Mouse (Mus musculus): ENCODE data around the gene Dcst2. TPM values are rescaled to one million over a fixed set of nuclear protein-coding genes. Genes with fewer than 3 reads are reported as not detected.

The Dcst2 gene
- 0.32 TPM in 1 of 2 replicates, not detected in the other for polyA plus RNA-seq (2014; fragmentation: Nextera tagmentation; extraction: Ambion mirVana)

GRCm38 (mm10) chr3:89361675-89362074 is at the start of gene Dcst2:
Gene Dcst2, plus strand, starts transcription at chr3:89361975.
- ATAC-seq (replicated peaks; ENCODE audit: insufficient number of reproducible peaks, low FRiP score, low TSS enrichment, low read depth) (no peak), DNase-seq (ENCODE audit: low spot score) (no peak)
- H3K9me3 ChIP-seq (replicated peaks; ENCODE audit: control insufficient read depth, low read length) = no peaks in the 10 kb centered on the region
- no peaks in the 10 kb centered on the region for H3K27me3 ChIP-seq (ENCODE audit: control insufficient read depth, insufficient read depth, low read length)
- no peaks in the 10 kb centered on the region for H3K36me3 ChIP-seq (replicated peaks; ENCODE audit: control insufficient read depth, insufficient read depth, low read depth, low read length)
- H3K4me3 ChIP-seq (ENCODE audit: low read depth, low read length) = no peak within 1 kb of the TSS
- H3K4me2 ChIP-seq (ENCODE audit: low read depth, low read length) = no peak within 1 kb of the TSS
- WGBS = 80% methylated on average over 7 of the region's 7 CpGs
- H3K9ac ChIP-seq (replicated peaks; ENCODE audit: low read length) = no peak within 1 kb of the TSS
- no peak within 1 kb of the TSS for H3K27ac ChIP-seq (replicated peaks; ENCODE audit: low read depth, low read length)
- H3K4me1 ChIP-seq (ENCODE audit: control insufficient read depth, insufficient read depth, low read length) = no peaks in the 10 kb centered on the region

- DNase-seq (ENCODE audit: low spot score) (no peak), ATAC-seq (replicated peaks; ENCODE audit: insufficient number of reproducible peaks, low FRiP score, low TSS enrichment, low read depth) (no peak)
- Histone ChIP-seq H3K4me2 (ENCODE audit: low read depth, low read length) (no peak overlapping the region), H3K27ac (replicated peaks; ENCODE audit: low read depth, low read length) (no peak overlapping the region), H3K4me3 (ENCODE audit: low read depth, low read length) (no peak overlapping the region), H3K27me3 (ENCODE audit: control insufficient read depth, insufficient read depth, low read length) (peaks cover 17% of the 10 kb centered on the region), H3K4me1 (ENCODE audit: control insufficient read depth, insufficient read depth, low read length) (peaks cover 15% of the 10 kb centered on the region), H3K9me3 (replicated peaks; ENCODE audit: control insufficient read depth, low read length) (no peaks in the 10 kb centered on the region), H3K9ac (replicated peaks; ENCODE audit: low read length) (no peak overlapping the region), H3K36me3 (replicated peaks; ENCODE audit: control insufficient read depth, insufficient read depth, low read depth, low read length) (no peaks in the 10 kb centered on the region; the same call in 1 of the 2 replicates)
- WGBS = 65% methylated on average over 5 of the region's 5 CpGs
These were observed 47.4 kb upstream of the Dcst2 start for GRCm38 (mm10) chr3:89314340-89314739.

- Histone ChIP-seq H3K36me3 (replicated peaks; ENCODE audit: control insufficient read depth, insufficient read depth, low read depth, low read length) (no peaks in the 10 kb centered on the region; the same call in 1 of the 2 replicates), H3K9me3 (replicated peaks; ENCODE audit: control insufficient read depth, low read length) (no peaks in the 10 kb centered on the region), H3K4me2 (ENCODE audit: low read depth, low read length) (no peak overlapping the region), H3K4me3 (ENCODE audit: low read depth, low read length) (no peak overlapping the region), H3K27me3 (ENCODE audit: control insufficient read depth, insufficient read depth, low read length) (peaks cover 20% of the 10 kb centered on the region), H3K9ac (replicated peaks; ENCODE audit: low read length) (no peak overlapping the region), H3K27ac (replicated peaks; ENCODE audit: low read depth, low read length) (no peak overlapping the region), H3K4me1 (ENCODE audit: control insufficient read depth, insufficient read depth, low read length) (peaks cover 19% of the 10 kb centered on the region)
- ATAC-seq (replicated peaks; ENCODE audit: insufficient number of reproducible peaks, low FRiP score, low TSS enrichment, low read depth) (no peak), DNase-seq (ENCODE audit: low spot score) (no peak)
- WGBS = 54% methylated on average over 2 of the region's 2 CpGs
These were observed 47.0 kb upstream of the Dcst2 start for GRCm38 (mm10) chr3:89314791-89315190.

GRCm38 (mm10) chr3:89315195-89315929 is 46.4 kb upstream of the Dcst2 start:
- Histone ChIP-seq H3K9ac (replicated peaks; ENCODE audit: low read length) (peak overlapping the region; percentile 56), H3K27me3 (ENCODE audit: control insufficient read depth, insufficient read depth, low read length) (peaks cover 24% of the 10 kb centered on the region), H3K4me3 (ENCODE audit: low read depth, low read length) (peak overlapping the region; percentile 31), H3K4me1 (ENCODE audit: control insufficient read depth, insufficient read depth, low read length) (peaks cover 19% of the 10 kb centered on the region), H3K27ac (replicated peaks; ENCODE audit: low read depth, low read length) (no peak overlapping the region), H3K4me2 (ENCODE audit: low read depth, low read length) (peak overlapping the region; percentile 78), H3K36me3 (replicated peaks; ENCODE audit: control insufficient read depth, insufficient read depth, low read depth, low read length) (no peaks in the 10 kb centered on the region; the same call in 1 of the 2 replicates), H3K9me3 (replicated peaks; ENCODE audit: control insufficient read depth, low read length) (no peaks in the 10 kb centered on the region)
- DNase-seq (ENCODE audit: low spot score) (peak; percentile 88), ATAC-seq (replicated peaks; ENCODE audit: insufficient number of reproducible peaks, low FRiP score, low TSS enrichment, low read depth) (no peak; the same call in 1 of the 2 replicates)
- 5% methylated on average over 21 of the region's 26 CpGs for WGBS

- no peaks in the 10 kb centered on the region; the same call in 1 of the 2 replicates for H3K36me3 ChIP-seq (replicated peaks; ENCODE audit: control insufficient read depth, insufficient read depth, low read depth, low read length)
- DNase-seq (ENCODE audit: low spot score) (no peak), ATAC-seq (replicated peaks; ENCODE audit: insufficient number of reproducible peaks, low FRiP score, low TSS enrichment, low read depth) (no peak; the same call in 1 of the 2 replicates)
- no peak overlapping the region for H3K27ac ChIP-seq (replicated peaks; ENCODE audit: low read depth, low read length)
- peak overlapping the region; percentile 31 for H3K4me3 ChIP-seq (ENCODE audit: low read depth, low read length)
- peak overlapping the region; percentile 78 for H3K4me2 ChIP-seq (ENCODE audit: low read depth, low read length)
- peaks cover 26% of the 10 kb centered on the region for H3K4me1 ChIP-seq (ENCODE audit: control insufficient read depth, insufficient read depth, low read length)
- no peak overlapping the region for H3K9ac ChIP-seq (replicated peaks; ENCODE audit: low read length)
- H3K9me3 ChIP-seq (replicated peaks; ENCODE audit: control insufficient read depth, low read length) = no peaks in the 10 kb centered on the region
- H3K27me3 ChIP-seq (ENCODE audit: control insufficient read depth, insufficient read depth, low read length) = peaks cover 33% of the 10 kb centered on the region
- 7% methylated on average over 40 of the region's 40 CpGs for WGBS
These were observed 45.6 kb upstream of the Dcst2 start for GRCm38 (mm10) chr3:89315930-89316831.

- Histone ChIP-seq H3K4me2 (ENCODE audit: low read depth, low read length) (peak overlapping the region; percentile 7), H3K36me3 (replicated peaks; ENCODE audit: control insufficient read depth, insufficient read depth, low read depth, low read length) (no peaks in the 10 kb centered on the region), H3K27ac (replicated peaks; ENCODE audit: low read depth, low read length) (no peak overlapping the region), H3K4me3 (ENCODE audit: low read depth, low read length) (no peak overlapping the region), H3K9ac (replicated peaks; ENCODE audit: low read length) (no peak overlapping the region), H3K9me3 (replicated peaks; ENCODE audit: control insufficient read depth, low read length) (no peaks in the 10 kb centered on the region), H3K4me1 (ENCODE audit: control insufficient read depth, insufficient read depth, low read length) (peaks cover 31% of the 10 kb centered on the region), H3K27me3 (ENCODE audit: control insufficient read depth, insufficient read depth, low read length) (peaks cover 39% of the 10 kb centered on the region)
- ATAC-seq (replicated peaks; ENCODE audit: insufficient number of reproducible peaks, low FRiP score, low TSS enrichment, low read depth) = no peak
- 0% methylated on average over 4 of the region's 4 CpGs for WGBS
- peak; percentile 94 for DNase-seq (ENCODE audit: low spot score)
These were observed 44.9 kb upstream of the Dcst2 start for GRCm38 (mm10) chr3:89316833-89317232.

- Histone ChIP-seq H3K9me3 (replicated peaks; ENCODE audit: control insufficient read depth, low read length) (no peaks in the 10 kb centered on the region), H3K36me3 (replicated peaks; ENCODE audit: control insufficient read depth, insufficient read depth, low read depth, low read length) (no peaks in the 10 kb centered on the region), H3K27me3 (ENCODE audit: control insufficient read depth, insufficient read depth, low read length) (peaks cover 42% of the 10 kb centered on the region), H3K4me3 (ENCODE audit: low read depth, low read length) (no peak overlapping the region), H3K4me2 (ENCODE audit: low read depth, low read length) (no peak overlapping the region; the same call in 1 of the 2 replicates), H3K9ac (replicated peaks; ENCODE audit: low read length) (no peak overlapping the region), H3K4me1 (ENCODE audit: control insufficient read depth, insufficient read depth, low read length) (peaks cover 31% of the 10 kb centered on the region), H3K27ac (replicated peaks; ENCODE audit: low read depth, low read length) (no peak overlapping the region)
- WGBS = 58% methylated on average over 6 of the region's 6 CpGs
- DNase-seq (ENCODE audit: low spot score) = no peak
- ATAC-seq (replicated peaks; ENCODE audit: insufficient number of reproducible peaks, low FRiP score, low TSS enrichment, low read depth) = no peak
These were observed 44.5 kb upstream of the Dcst2 start for GRCm38 (mm10) chr3:89317246-89317645.

Measured in embryonic facial prominence, embryonic 11.5 days (tissue).